Mouse (Mus musculus) embryonic fibroblast, embryonic 13.5 days (primary cell): ENCODE measurements around the gene Vmn2r85.

Experiments used
- CTCF ChIP-seq: IDR thresholded peaks from 2 replicates; pipeline ENCODE4 v1.5.1; 2011; ENCODE audit warnings: mild to moderate bottlenecking, control low read depth, low read length, moderate library complexity, borderline replicate concordance; ENCODE audit not compliant: insufficient read depth
- POLR2A ChIP-seq: IDR thresholded peaks from 2 replicates; pipeline ENCODE4 v1.6.1; 2011; ENCODE audit warnings: low read depth, mild to moderate bottlenecking, control low read depth, low read length, moderate library complexity

- TF ChIP-seq POLR2A (no peak), CTCF (no peak)
Measured at GRCm38 (mm10) chr10:130420401-130420800, 9.1 kb downstream of the Vmn2r85 start.
